Mouse (Mus musculus): ENCODE measurements at regions not wholly inside any gene's neighbourhood (a gene's known extent, or its start where the extent isn't known, plus 50 kb on each side); places are given as distances from the start of the nearest gene placed in this dataset.

- no peak for DNase-seq (ENCODE audit: low spot score)
Measured at GRCm38 (mm10) chr2:57909706-57910105, 88.0 kb upstream of the Galnt5 start.

GRCm38 (mm10) chr2:57916375-57917023 lies 81.2 kb upstream of the Galnt5 start:
- no peak for DNase-seq (ENCODE audit: low spot score)

- DNase-seq (ENCODE audit: low spot score), result no peak
Measured at GRCm38 (mm10) chr2:57917721-57918120, 80.0 kb upstream of the Galnt5 start.

- no peak for DNase-seq (ENCODE audit: low spot score)
Measured at GRCm38 (mm10) chr2:57919102-57919731, 78.5 kb upstream of the Galnt5 start.

GRCm38 (mm10) chr2:57934062-57934822 lies 63.4 kb upstream of the Galnt5 start:
- DNase-seq (ENCODE audit: low spot score), result no peak

Data from left cerebral cortex, adult 11 months (tissue).